Mouse (Mus musculus): Measurements from ENCODE around the gene Gbf1.

DNA sequence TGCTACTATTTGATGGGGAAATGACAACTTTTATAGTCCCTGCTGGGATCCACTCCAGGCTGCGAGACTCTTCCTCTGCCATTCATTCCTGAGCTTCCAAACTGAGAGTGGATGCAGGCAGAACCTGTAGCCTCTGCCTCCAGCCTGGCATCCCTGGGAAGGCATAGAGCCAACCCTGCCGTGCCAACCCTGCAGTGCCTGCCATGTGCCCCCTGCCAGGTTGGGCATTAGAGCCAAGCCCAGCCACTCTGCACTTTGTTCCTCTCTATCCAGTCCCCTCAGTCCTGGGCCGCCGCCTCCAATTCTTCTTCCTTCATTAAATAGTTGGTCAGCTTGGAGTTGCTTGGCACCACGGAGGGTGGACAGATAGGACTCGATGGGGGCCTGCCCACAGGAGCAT lies 133.7 kb downstream of the Gbf1 start:
- TF ChIP-seq CTCF (IDR thresholded peaks at IDR 0.05; ENCODE audit: insufficient read depth, low read length) (no peak), POLR2A (IDR thresholded peaks at IDR 0.05; ENCODE audit: borderline replicate concordance, extremely low read depth, low read depth, low read length) (no peak)
